Mouse (Mus musculus) megakaryocyte-erythroid progenitor cell, adult 5-6 weeks (primary cell): Measurements from ENCODE around the gene Prkaa1. TPM values are rescaled to one million over a fixed set of nuclear protein-coding genes. Genes with fewer than 3 reads are reported as not detected.
A peak's percentile ranks its signal among the peaks of the same experiment; 100 is the strongest.
"Not testable (repeated sequence)": the region's sequence is repeated elsewhere in the genome, so short reads cannot be mapped to it uniquely, and the experiment has no call there.

Experiments used
- ATAC-seq: replicated peaks from 2 replicates; pipeline ENCODE4 v1.8.0; 2016; ENCODE audit warnings: mild to moderate bottlenecking, inconsistent platforms; ENCODE audit not compliant: severe bottlenecking, poor library complexity, low FRiP score, low TSS enrichment
- total RNA-seq, 2 experiments: library from RNA; stranded (forward) in 1 of 2; stranded (reverse) in 1 of 2; fragments of 200-1000, 215-1000 nt in 1 of 2; fragments of >200 nt in 1 of 2; fragmentation: Nextera tagmentation in 1 of 2; gene quantifications; 2 replicates each; pipeline ENCODE4 v1.2.3; 2014 to 2017

Gene Prkaa1
- total RNA-seq, 2 experiments from 2014 or later: 56.0 to 69.1 TPM

DNA sequence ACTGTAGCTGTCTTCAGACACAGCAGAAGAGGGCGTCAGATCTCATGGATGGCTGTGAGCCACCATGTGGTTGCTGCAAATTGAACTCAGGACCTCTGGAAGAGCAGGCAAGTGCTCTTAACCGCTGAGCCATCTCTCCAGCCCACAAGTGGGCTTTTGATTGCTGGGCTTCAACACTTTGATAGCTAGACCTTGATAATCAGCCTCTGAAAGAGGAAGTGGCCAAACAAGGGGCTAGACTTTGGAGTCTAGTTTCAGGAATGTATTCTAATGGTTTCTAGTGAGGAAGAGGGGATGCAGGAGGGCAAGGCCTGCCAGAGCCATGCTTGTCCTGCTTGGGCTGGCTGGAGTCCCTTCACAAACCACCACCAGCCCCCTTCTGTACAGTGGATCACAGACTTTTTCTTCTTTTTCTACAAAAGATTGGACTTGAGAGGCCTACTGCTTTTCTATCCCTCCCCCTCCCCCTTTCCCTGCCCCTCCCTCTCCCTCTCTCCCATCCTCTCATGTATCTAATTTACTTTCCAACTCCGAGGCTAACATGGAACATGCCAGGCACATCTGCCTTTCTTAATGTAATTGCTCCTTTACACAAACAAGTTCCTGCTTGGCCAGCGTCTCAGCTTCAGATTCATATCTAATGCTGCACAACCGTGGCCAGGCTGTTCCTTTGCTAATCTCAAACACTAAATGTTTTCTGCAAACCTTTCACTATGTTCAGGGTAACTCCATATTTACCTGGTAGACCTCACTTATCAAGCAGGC lies 15.3 kb upstream of the Prkaa1 start:
- ATAC-seq: peak; percentile 42; the same call in 1 of the 2 replicates

DNA sequence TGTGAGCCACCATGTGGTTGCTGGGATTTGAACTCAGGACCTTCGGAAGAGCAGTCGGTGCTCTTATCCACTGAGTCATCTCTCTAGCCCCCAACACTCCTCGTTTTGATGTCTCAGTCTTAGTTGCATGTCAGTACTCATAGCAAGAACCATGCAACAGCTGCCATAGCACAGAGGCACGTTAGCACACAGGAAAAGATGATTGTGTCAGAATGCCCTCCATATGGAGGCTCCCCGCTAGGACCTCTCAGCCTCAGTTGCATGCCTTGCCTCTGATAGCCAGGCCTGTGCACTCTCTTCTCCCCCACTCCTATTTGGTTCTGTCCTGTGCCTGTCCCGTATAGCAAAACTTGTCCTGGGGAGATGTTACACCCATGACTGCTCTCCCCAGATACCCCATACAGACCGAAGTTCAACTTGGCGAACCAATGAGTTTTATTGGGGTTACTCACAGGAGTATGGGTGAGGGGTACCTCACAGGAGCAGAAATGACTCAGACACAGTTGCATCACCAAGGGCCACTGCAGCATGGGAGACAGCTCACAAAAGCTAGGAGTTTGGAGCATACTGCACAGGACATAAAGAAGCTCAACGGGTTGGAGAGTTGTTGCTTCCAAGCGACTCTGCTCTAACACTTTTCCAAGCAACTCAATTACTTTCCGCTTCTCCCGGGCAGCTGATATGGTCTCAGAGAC lies 14.4 kb upstream of the Prkaa1 start:
- peak; percentile 18; the same call in 1 of the 2 replicates for ATAC-seq

GRCm38 (mm10) chr15:5130887-5131668 lies 12.6 kb upstream of the Prkaa1 start:
- not testable (repeated sequence) for ATAC-seq

GRCm38 (mm10) chr15:5133301-5133700 lies 10.4 kb upstream of the Prkaa1 start:
- ATAC-seq: no peak

GRCm38 (mm10) chr15:5134179-5134578 lies 9.5 kb upstream of the Prkaa1 start:
- ATAC-seq: no peak

DNA sequence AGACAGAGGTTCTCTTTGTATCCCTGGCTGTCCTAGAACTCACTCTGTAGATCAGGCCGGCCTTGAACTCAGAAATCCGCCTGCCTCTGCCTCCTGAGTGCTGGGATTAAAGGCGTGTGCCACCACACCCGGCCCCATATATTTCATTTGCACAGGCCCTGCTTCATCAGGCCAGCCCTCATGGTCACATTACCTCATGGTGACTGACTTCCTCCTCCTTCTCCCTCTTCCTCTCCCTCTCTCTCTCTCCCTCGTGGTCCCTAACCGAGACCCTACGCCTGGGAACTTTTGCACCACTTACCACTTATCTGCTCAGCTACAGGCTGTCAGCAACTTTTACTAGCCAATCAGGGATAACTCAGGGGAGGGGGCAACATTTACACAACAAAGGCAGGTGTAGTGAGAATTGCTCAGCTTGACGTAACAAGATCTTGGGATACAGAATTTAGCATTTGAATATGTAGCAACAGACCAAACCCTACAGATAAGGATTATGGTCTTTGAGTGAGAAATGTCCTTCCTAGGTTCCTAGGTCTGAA lies 8.6 kb upstream of the Prkaa1 start:
- ATAC-seq: no peak

DNA sequence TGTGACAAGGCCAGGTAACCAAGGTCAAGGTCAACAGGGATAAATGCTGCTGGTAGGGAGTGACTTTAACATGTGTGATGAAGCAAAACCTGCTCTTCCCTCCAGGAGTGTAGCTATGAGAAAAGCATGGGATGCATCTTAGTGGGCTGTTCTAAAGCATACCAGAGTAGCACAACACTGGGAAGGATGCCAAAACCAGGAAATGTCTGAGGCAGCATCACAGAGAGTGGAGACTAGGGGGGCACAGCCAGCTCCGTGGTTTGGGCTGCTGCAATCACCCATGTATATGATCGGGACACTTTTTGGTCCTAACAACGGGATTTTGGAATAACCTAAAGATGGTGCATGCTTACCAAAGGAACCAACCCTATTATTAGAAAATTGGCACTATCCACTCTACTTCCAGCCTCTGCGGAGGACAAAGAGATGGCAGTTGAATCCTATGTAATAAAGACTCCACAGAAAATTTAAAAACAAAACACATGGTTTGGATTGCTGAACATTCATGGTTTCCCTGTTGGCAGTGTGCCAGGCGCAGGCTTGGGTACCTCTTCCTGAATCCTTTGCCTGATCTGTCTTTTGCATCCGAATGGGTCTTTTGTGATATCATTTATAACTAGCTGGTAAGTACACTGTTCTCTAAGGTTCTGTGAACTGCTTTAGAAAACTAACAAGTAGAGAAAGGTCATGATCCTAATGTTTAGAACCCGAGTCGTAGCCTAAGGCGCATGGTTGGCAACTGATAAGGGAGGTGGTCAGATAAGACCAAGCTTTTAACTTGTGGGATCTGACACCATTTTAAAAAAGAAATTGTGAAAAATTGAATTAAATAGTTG lies 5.4 kb upstream of the Prkaa1 start:
- peak; percentile 35 for ATAC-seq

GRCm38 (mm10) chr15:5139366-5139765 lies 4.3 kb upstream of the Prkaa1 start:
- ATAC-seq: no peak

DNA sequence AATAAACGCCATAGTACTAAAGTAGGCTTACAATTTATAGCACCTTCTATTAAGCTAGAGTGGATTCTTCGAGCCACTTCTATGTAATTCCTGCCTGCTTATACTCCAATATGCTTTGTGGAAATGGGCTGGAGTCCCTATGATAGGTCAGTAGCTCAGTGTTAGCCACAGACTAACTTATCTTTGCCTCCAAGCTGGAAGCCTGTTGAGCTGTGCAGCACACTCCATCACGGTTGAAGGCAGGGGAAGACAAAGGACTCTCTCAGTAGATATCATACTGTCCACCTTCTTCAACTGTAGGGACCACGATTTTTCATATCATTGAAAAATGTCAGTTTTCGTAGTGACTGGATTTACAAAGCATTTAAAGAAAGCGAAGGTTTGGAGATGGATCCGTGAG lies 3.8 kb upstream of the Prkaa1 start:
- peak; percentile 77 for ATAC-seq

DNA sequence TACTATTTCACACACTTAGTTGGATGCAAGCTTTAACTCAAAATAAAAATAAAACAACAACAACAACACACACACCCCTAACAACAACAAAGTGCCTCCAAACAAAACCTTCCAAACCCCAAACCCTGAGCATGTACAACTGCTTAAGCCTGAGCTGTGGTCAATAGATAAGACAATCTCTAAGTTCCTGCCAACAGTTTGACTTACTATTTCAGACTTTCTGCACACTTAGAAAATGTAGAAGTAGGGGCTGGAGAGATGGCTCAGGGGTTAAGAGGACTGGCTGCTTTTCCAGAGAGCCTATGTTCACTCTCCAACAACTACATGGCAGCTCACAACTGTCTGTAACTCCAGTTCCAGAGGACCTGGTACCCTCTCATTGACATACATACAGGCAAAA lies 3.3 kb upstream of the Prkaa1 start:
- peak; percentile 56 for ATAC-seq

- no peak for ATAC-seq
Observed at GRCm38 (mm10) chr15:5142047-5142446, 1.6 kb upstream of the Prkaa1 start.

- no peak for ATAC-seq
Observed at GRCm38 (mm10) chr15:5142714-5143113, 947 bp upstream of the Prkaa1 start.

DNA sequence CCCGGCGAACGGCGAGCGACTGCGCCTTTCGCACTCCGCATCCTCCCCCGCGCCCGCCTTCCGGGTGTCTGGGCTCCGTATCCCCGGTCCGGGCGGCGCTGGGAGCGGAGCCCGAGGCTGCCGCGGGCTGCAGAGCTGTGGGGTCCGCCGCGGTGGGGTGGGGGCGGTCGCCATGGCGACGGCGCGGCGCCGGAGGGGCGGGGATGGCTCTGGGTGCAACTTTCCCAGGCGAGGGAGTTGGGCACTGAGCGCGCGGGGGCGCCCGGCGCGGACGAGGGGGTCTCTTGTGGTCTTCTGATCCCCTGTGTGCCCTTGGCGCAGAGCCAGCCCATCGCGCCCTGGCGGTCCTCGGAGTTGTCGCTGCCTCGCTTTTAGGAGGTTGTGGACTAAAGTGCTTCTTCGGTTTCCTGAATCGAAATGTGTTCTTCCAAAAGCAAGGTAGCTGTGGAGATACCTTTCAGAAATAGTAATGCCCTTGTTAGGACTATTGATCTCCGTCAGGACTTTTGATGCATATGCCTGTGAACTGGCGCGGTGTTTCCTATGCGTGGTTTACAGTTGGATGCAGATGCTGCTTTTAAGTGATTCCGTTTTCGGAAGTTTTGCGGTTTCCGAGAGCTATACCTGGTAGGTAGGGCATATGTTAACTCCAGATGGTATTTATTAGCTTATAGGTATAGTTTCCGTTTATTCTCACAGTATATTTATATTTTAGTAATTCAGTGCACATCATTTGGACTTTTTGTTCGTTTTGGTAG lies 539 bp downstream of the Prkaa1 start:
- ATAC-seq: no peak

DNA sequence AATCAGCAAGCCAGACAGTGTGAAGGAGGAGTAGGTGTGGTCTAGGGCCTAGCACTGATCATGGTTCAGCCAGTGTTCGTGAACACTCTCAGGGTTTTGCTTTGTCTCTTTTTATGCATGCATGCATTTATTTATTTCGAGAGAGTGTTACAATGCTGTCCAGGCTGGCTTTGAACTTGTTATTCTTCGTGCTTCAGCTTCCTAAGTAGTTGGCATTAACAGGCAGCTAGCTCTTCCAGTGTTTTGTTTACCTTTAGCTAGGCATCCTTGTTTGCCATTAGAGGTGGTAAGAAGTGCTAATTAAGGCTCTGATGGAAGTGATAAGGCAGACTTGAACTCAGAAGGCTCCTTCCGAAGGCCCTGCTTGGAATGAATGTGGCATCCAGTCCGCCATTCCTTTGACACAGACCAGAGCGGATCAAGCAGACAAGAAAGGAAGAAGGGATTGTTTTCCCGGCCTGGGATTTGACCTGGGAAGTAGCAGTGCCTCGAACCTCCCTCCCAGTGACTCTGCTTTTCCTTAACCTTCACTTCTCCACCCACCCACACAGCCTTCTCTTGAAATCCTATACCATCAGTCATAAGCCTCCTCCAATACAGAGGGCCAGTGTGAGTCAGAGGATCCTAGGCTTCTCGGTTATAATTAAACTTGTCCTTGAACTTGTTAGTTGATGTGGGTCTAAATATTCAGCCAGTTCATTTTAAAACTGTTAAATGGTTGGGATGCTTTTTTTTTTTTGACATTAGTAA lies 1.7 kb downstream of the Prkaa1 start:
- ATAC-seq: no peak

- ATAC-seq: no peak
Observed at GRCm38 (mm10) chr15:5149187-5149586, 5.5 kb downstream of the Prkaa1 start.

- no peak for ATAC-seq
Observed at GRCm38 (mm10) chr15:5152171-5152570, 8.5 kb downstream of the Prkaa1 start.

GRCm38 (mm10) chr15:5154621-5155020 lies 11.0 kb downstream of the Prkaa1 start:
- no peak for ATAC-seq

GRCm38 (mm10) chr15:5155093-5155492 lies 11.4 kb downstream of the Prkaa1 start:
- ATAC-seq: no peak
